Mouse (Mus musculus) C2C12 (cell line): ENCODE data around the gene Pelp1.

Source experiments
- CTCF ChIP-seq: IDR thresholded peaks from one replicate; pipeline ENCODE4 v1.5.1; 2011; ENCODE audit not compliant: control insufficient read depth, insufficient read depth, insufficient read length
- USF1 ChIP-seq: IDR thresholded peaks from one replicate; pipeline ENCODE4 v1.6.1; 2011; ENCODE audit warnings: low read depth, mild to moderate bottlenecking, control low read depth, moderate library complexity

DNA sequence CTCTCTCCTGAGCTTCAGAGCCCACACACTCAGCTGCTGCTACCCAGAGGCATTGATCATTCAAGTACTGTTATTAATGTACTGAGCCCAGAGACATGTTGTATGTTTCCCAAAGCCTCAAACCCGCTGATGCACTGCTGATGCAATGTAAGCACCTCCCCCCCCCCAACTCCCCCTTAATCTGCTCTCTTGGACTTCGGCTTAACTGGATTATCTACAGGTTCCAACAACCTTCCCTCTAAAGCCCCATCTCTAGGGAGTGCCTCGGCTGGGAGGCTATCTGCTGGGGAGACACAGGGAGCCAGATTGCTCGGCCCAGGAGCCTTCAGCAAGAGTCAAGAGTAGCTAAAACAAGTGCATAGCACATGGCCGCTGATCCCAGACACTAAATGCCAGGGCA, 22.4 kb downstream of the Pelp1 start:
- TF ChIP-seq USF1 (no peak), CTCF (no peak)
